Mouse (Mus musculus) heart, embryonic 13.5 days (tissue): Measurements from ENCODE around the gene Psmc3. TPM values are rescaled to one million over a fixed set of nuclear protein-coding genes. Genes with fewer than 3 reads are reported as not detected.

Experiments used
- ATAC-seq: fragments of 200-750 bp; cut with Nextera tagmentation; 2 replicates; pipeline ENCODE4 v1.8.0; 2017; ENCODE audit warnings: moderate TSS enrichment; ENCODE audit not compliant: insufficient number of reproducible peaks, low FRiP score, low TSS enrichment; ENCODE audit errors: extremely low read depth
- H3K27ac ChIP-seq: fragments of 300-500 bp; sonication (generic); replicated peaks from 2 replicates; pipeline ENCODE4 v1.5.1; 2015; ENCODE audit warnings: moderate library complexity, mild to moderate bottlenecking, inconsistent platforms
- H3K27me3 ChIP-seq: fragments of 300-500 bp; sonication (generic); replicated peaks from 2 replicates; pipeline ENCODE4 v1.6.1; 2015; ENCODE audit warnings: mild to moderate bottlenecking, inconsistent platforms
- H3K36me3 ChIP-seq: fragments of 300-500 bp; sonication (generic); 2 replicates; pipeline ENCODE4 v1.6.1; 2015; ENCODE audit warnings: mild to moderate bottlenecking, inconsistent platforms
- H3K4me1 ChIP-seq: fragments of 300-500 bp; sonication (generic); 2 replicates; pipeline ENCODE4 v1.6.1; 2015; ENCODE audit warnings: inconsistent platforms
- H3K4me2 ChIP-seq: fragments of 300-500 bp; sonication (generic); 2 replicates; pipeline ENCODE4 v1.6.1; 2015; ENCODE audit warnings: inconsistent platforms, mild to moderate bottlenecking, moderate library complexity
- H3K4me3 ChIP-seq: fragments of 300-500 bp; sonication (generic); 2 replicates; pipeline ENCODE4 v1.5.1; 2015; ENCODE audit warnings: moderate library complexity, mild to moderate bottlenecking, inconsistent platforms
- H3K9ac ChIP-seq: fragments of 300-500 bp; sonication (generic); 2 replicates; pipeline ENCODE4 v1.6.1; 2015; ENCODE audit warnings: inconsistent platforms, mild to moderate bottlenecking, moderate library complexity
- H3K9me3 ChIP-seq: fragments of 300-500 bp; sonication (generic); 2 replicates; pipeline ENCODE4 v1.6.1; 2016; ENCODE audit warnings: inconsistent platforms
- WGBS: fragments of 180-500 bp; shearing (Covaris S2); methylation state at CpG from one replicate; pipeline ENCODE4 v1.1.7; 2015; ENCODE audit warnings: mixed read lengths; 5-methylcytosine and 5-hydroxymethylcytosine counted together
- polyA plus RNA-seq: library from polyadenylated mRNA; unstranded; fragments of >200 nt; fragmentation: Nextera tagmentation; extraction: Ambion mirVana; gene quantifications from 2 replicates; pipeline ENCODE4 v1.2.1, GENCODE M21; 2015

Gene Psmc3
- polyA plus RNA-seq, 1 experiment from 2014 or later, result 226 TPM

- H3K27me3 ChIP-seq, result peaks cover under 1% of the 10 kb centered on the region; the same call in 1 of the 2 replicates
- H3K9ac ChIP-seq, result no peak overlapping the region
- no peak overlapping the region for H3K4me3 ChIP-seq
- peaks cover 14% of the 10 kb centered on the region for H3K4me1 ChIP-seq
- no peak for ATAC-seq
- H3K9me3 ChIP-seq, result no peaks in the 10 kb centered on the region
- H3K4me2 ChIP-seq, result no peak overlapping the region
- peak overlapping the region; percentile 45; the same call in 1 of the 2 replicates for H3K27ac ChIP-seq
- no peaks in the 10 kb centered on the region for H3K36me3 ChIP-seq
- 53% methylated on average over 11 of the region's 11 CpGs for WGBS
Measured at GRCm38 (mm10) chr2:91082844-91083243, 29.0 kb downstream of the Psmc3 start.

GRCm38 (mm10) chr2:91083366-91083940, 29.6 kb downstream of the Psmc3 start:
- Histone ChIP-seq H3K4me1 (peaks cover 11% of the 10 kb centered on the region), H3K4me3 (no peak overlapping the region), H3K36me3 (no peaks in the 10 kb centered on the region), H3K27me3 (peaks cover 3% of the 10 kb centered on the region; the same call in 1 of the 2 replicates), H3K27ac (peak overlapping the region; percentile 45; the same call in 1 of the 2 replicates), H3K9me3 (no peaks in the 10 kb centered on the region), H3K9ac (no peak overlapping the region), H3K4me2 (no peak overlapping the region)
- 40% methylated on average over 1 of the region's 1 CpGs for WGBS
- ATAC-seq, result no peak

- Histone ChIP-seq H3K4me1 (peaks cover 5% of the 10 kb centered on the region), H3K9me3 (no peaks in the 10 kb centered on the region), H3K4me2 (no peak overlapping the region), H3K27ac (no peak overlapping the region), H3K27me3 (peaks cover 3% of the 10 kb centered on the region; the same call in 1 of the 2 replicates), H3K9ac (no peak overlapping the region), H3K36me3 (no peaks in the 10 kb centered on the region), H3K4me3 (no peak overlapping the region)
- WGBS, result 78% methylated on average over 15 of the region's 15 CpGs
- ATAC-seq, result no peak
Measured at GRCm38 (mm10) chr2:91084179-91084820, 30.5 kb downstream of the Psmc3 start.

- 79% methylated on average over 14 of the region's 14 CpGs for WGBS
- Histone ChIP-seq H3K4me1 (0 out of 2 replicates have a peak, but pooled peaks cover 5% of the 10 kb centered on the region), H3K4me3 (no peak overlapping the region), H3K4me2 (no peak overlapping the region), H3K36me3 (no peaks in the 10 kb centered on the region), H3K9me3 (no peaks in the 10 kb centered on the region), H3K9ac (no peak overlapping the region), H3K27ac (no peak overlapping the region), H3K27me3 (peaks cover 3% of the 10 kb centered on the region; the same call in 1 of the 2 replicates)
- no peak for ATAC-seq
Measured at GRCm38 (mm10) chr2:91085494-91086391, 31.9 kb downstream of the Psmc3 start.

GRCm38 (mm10) chr2:91086392-91087237, 32.8 kb downstream of the Psmc3 start:
- no peak overlapping the region for H3K9ac ChIP-seq
- H3K4me2 ChIP-seq, result no peak overlapping the region
- no peaks in the 10 kb centered on the region for H3K9me3 ChIP-seq
- H3K36me3 ChIP-seq, result no peaks in the 10 kb centered on the region
- 70% methylated on average over 9 of the region's 9 CpGs for WGBS
- no peak overlapping the region for H3K4me3 ChIP-seq
- H3K27ac ChIP-seq, result no peak overlapping the region
- no peak for ATAC-seq
- H3K4me1 ChIP-seq, result 0 out of 2 replicates have a peak, but pooled peaks cover 5% of the 10 kb centered on the region
- H3K27me3 ChIP-seq, result peaks cover 3% of the 10 kb centered on the region; the same call in 1 of the 2 replicates

- H3K36me3 ChIP-seq, result no peaks in the 10 kb centered on the region
- no peak overlapping the region for H3K4me3 ChIP-seq
- no peak overlapping the region for H3K9ac ChIP-seq
- no peaks in the 10 kb centered on the region for H3K9me3 ChIP-seq
- no peak overlapping the region for H3K4me2 ChIP-seq
- no peak for ATAC-seq
- H3K4me1 ChIP-seq, result 0 out of 2 replicates have a peak, but pooled peaks cover 5% of the 10 kb centered on the region
- 80% methylated on average over 9 of the region's 9 CpGs for WGBS
- no peak overlapping the region for H3K27ac ChIP-seq
- peaks cover 3% of the 10 kb centered on the region; the same call in 1 of the 2 replicates for H3K27me3 ChIP-seq
Measured at GRCm38 (mm10) chr2:91087453-91087852, 33.6 kb downstream of the Psmc3 start.

GRCm38 (mm10) chr2:91088987-91089386, 35.2 kb downstream of the Psmc3 start:
- no peaks in the 10 kb centered on the region for H3K4me1 ChIP-seq
- WGBS, result 73% methylated on average over 9 of the region's 9 CpGs
- no peak for ATAC-seq
- no peak overlapping the region for H3K27ac ChIP-seq
- H3K4me3 ChIP-seq, result no peak overlapping the region
- no peak overlapping the region for H3K4me2 ChIP-seq
- no peaks in the 10 kb centered on the region for H3K36me3 ChIP-seq
- H3K9ac ChIP-seq, result no peak overlapping the region
- H3K27me3 ChIP-seq, result peaks cover 3% of the 10 kb centered on the region; the same call in 1 of the 2 replicates
- H3K9me3 ChIP-seq, result no peaks in the 10 kb centered on the region

- no peaks in the 10 kb centered on the region for H3K9me3 ChIP-seq
- no peaks in the 10 kb centered on the region for H3K36me3 ChIP-seq
- WGBS, result 74% methylated on average over 6 of the region's 6 CpGs
- H3K4me3 ChIP-seq, result no peak overlapping the region
- no peak overlapping the region for H3K4me2 ChIP-seq
- no peak overlapping the region for H3K27ac ChIP-seq
- no peak for ATAC-seq
- no peaks in the 10 kb centered on the region for H3K4me1 ChIP-seq
- H3K27me3 ChIP-seq, result peaks cover 3% of the 10 kb centered on the region; the same call in 1 of the 2 replicates
- H3K9ac ChIP-seq, result no peak overlapping the region
Measured at GRCm38 (mm10) chr2:91090208-91090607, 36.4 kb downstream of the Psmc3 start.

GRCm38 (mm10) chr2:91090827-91091226, 37.0 kb downstream of the Psmc3 start:
- no peak overlapping the region for H3K9ac ChIP-seq
- no peak for ATAC-seq
- H3K4me2 ChIP-seq, result no peak overlapping the region
- H3K9me3 ChIP-seq, result no peaks in the 10 kb centered on the region
- 67% methylated on average over 6 of the region's 6 CpGs for WGBS
- H3K4me3 ChIP-seq, result no peak overlapping the region
- no peak overlapping the region for H3K27ac ChIP-seq
- H3K4me1 ChIP-seq, result no peaks in the 10 kb centered on the region
- no peaks in the 10 kb centered on the region for H3K36me3 ChIP-seq
- peaks cover 3% of the 10 kb centered on the region; the same call in 1 of the 2 replicates for H3K27me3 ChIP-seq

- H3K4me2 ChIP-seq, result no peak overlapping the region
- 48% methylated on average over 14 of the region's 14 CpGs for WGBS
- H3K4me1 ChIP-seq, result peaks cover 11% of the 10 kb centered on the region
- ATAC-seq, result no peak
- H3K9ac ChIP-seq, result peak overlapping the region; percentile 38; the same call in 1 of the 2 replicates
- H3K4me3 ChIP-seq, result peak overlapping the region; percentile 11; the same call in 1 of the 2 replicates
- H3K27ac ChIP-seq, result no peak overlapping the region
- H3K36me3 ChIP-seq, result no peaks in the 10 kb centered on the region
- no peaks in the 10 kb centered on the region for H3K9me3 ChIP-seq
- no peaks in the 10 kb centered on the region for H3K27me3 ChIP-seq
Measured at GRCm38 (mm10) chr2:91096524-91096923, 42.7 kb downstream of the Psmc3 start.
